Mouse (Mus musculus) heart, postnatal 0 days (tissue): Measurements from ENCODE around the gene Mxd4. TPM values are rescaled to one million over a fixed set of nuclear protein-coding genes. Genes with fewer than 3 reads are reported as not detected.

ENCODE experiments used
- ATAC-seq: fragments of 200-750 bp; cut with Nextera tagmentation; 2 replicates; pipeline ENCODE4 v1.8.0; 2017; ENCODE audit warnings: low read depth, moderate number of reproducible peaks, moderate library complexity; ENCODE audit not compliant: insufficient read depth
- DNase-seq: peaks from one replicate; pipeline ENCODE4 v3.0.0-alpha.2; 2016; ENCODE audit warnings: low spot score
- H3K27ac ChIP-seq: fragments of 300-500 bp; sonication (generic); 2 replicates; pipeline ENCODE4 v1.5.1; 2014; ENCODE audit warnings: low read depth, mild to moderate bottlenecking
- H3K27me3 ChIP-seq: fragments of 300-500 bp; sonication (generic); 2 replicates; pipeline ENCODE4 v1.6.1; 2014; ENCODE audit warnings: low read length, mixed read lengths; ENCODE audit not compliant: control insufficient read depth, insufficient read depth
- H3K36me3 ChIP-seq: fragments of 300-500 bp; sonication (generic); replicated peaks from 2 replicates; pipeline ENCODE4 v1.6.1; 2014; ENCODE audit warnings: low read length, mixed read lengths; ENCODE audit not compliant: control insufficient read depth, insufficient read depth
- H3K4me1 ChIP-seq: fragments of 300-500 bp; sonication (generic); 2 replicates; pipeline ENCODE4 v1.6.1; 2014; ENCODE audit warnings: antibody characterized with exemption; ENCODE audit not compliant: control insufficient read depth, insufficient read depth
- H3K4me2 ChIP-seq: fragments of 300-500 bp; sonication (generic); 2 replicates; pipeline ENCODE4 v1.6.1; 2014; ENCODE audit warnings: low read depth, mild to moderate bottlenecking, low read length, moderate library complexity
- H3K4me3 ChIP-seq: fragments of 300-500 bp; sonication (generic); 2 replicates; pipeline ENCODE4 v1.5.1; 2014; ENCODE audit warnings: low read depth, low read length
- H3K9ac ChIP-seq: fragments of 300-500 bp; sonication (generic); replicated peaks from 2 replicates; pipeline ENCODE4 v1.6.1; 2014; ENCODE audit warnings: low read depth, low read length, mixed read lengths
- H3K9me3 ChIP-seq: fragments of 300-500 bp; sonication (generic); replicated peaks from 2 replicates; pipeline ENCODE4 v1.6.1; 2016; ENCODE audit warnings: low read length; ENCODE audit not compliant: control insufficient read depth
- CTCF ChIP-seq: IDR thresholded peaks from 2 replicates; pipeline ENCODE4 v1.5.1; 2016; ENCODE audit warnings: antibody characterized with exemption, control low read depth, low read depth
- EP300 ChIP-seq: IDR thresholded peaks from 2 replicates; pipeline ENCODE4 v1.6.1; 2016; ENCODE audit warnings: antibody characterized with exemption, low read depth
- WGBS: fragments of 180-500 bp; shearing (Covaris S2); extraction: QIAGEN DNeasy Blood & Tissue Kit; methylation state at CpG from one replicate; pipeline ENCODE4 v1.1.7; 2014; 5-methylcytosine and 5-hydroxymethylcytosine counted together
- polyA plus RNA-seq: library from polyadenylated mRNA; unstranded; fragments of >200 nt; fragmentation: Nextera tagmentation; extraction: Ambion mirVana; gene quantifications from 2 replicates; pipeline ENCODE4 v1.2.1, GENCODE M21; 2015
- total RNA-seq: library from RNA; depleted of rRNA; stranded (reverse); fragments of >200 nt; gene quantifications from 2 replicates; pipeline ENCODE4 v1.2.3, GENCODE M21; 2014; ENCODE audit warnings: low replicate concordance

Gene Mxd4
- total and polyA plus RNA-seq, 2 experiments from 2014 or later, result 22.5 to 104 TPM

DNA sequence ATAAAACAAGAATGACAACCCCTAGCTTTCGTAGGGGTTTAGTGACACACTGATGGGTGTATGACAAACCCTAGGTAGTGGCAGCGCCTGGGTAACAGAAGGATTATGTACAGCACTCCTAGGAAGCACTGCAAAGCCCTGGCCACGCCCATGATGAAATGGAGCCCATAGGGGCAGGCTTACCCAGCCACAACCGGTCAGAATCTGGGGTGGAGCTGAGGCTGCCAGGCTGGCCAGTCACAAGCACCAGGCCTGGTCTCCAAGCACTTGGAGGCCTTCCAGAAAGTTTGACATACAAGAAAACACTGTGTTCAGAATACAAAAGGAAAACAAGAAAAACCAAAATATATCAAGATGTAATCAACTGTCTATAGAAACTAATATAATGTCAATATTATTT lies 3.5 kb upstream of the Mxd4 start:
- 51% methylated on average over 4 of the region's 4 CpGs for WGBS
- Histone ChIP-seq H3K27me3 (no peaks in the 10 kb centered on the region), H3K4me1 (peaks cover 31% of the 10 kb centered on the region), H3K9ac (no peak overlapping the region), H3K27ac (no peak overlapping the region; the same call in 1 of the 2 replicates), H3K9me3 (no peaks in the 10 kb centered on the region), H3K4me2 (no peak overlapping the region), H3K36me3 (no peaks in the 10 kb centered on the region), H3K4me3 (no peak overlapping the region)
- no peak for ATAC-seq
- TF ChIP-seq EP300, result no peak
- TF ChIP-seq CTCF, result no peak
- peak; percentile 55 for DNase-seq

DNA sequence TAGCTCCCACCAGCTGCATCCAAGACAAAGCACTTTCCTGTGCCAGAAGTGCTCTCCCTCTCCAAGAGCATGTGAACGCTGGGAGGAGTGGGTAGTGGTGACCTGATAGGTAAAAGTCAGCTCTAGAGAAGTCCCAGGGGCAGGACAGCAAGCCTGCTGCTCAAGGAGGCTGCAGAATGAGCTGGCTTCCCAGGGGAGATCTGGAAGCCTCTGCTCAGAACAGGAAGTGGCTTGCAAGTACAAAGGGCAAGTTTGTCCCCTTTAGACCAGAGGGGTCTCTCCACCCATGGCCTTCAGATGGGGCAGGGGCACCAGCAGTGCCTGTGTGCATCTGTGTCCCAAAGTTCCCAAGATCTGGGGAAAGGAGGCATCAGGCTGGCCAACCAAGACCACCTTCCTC lies 2.0 kb upstream of the Mxd4 start:
- H3K9ac ChIP-seq, result no peak overlapping the region
- WGBS, result 22% methylated on average over 1 of the region's 1 CpGs
- no peak overlapping the region for H3K4me3 ChIP-seq
- H3K36me3 ChIP-seq, result no peaks in the 10 kb centered on the region
- H3K4me2 ChIP-seq, result no peak overlapping the region
- TF ChIP-seq CTCF, result no peak
- no peak for TF ChIP-seq EP300
- no peak for ATAC-seq
- no peaks in the 10 kb centered on the region for H3K27me3 ChIP-seq
- no peak overlapping the region for H3K27ac ChIP-seq
- DNase-seq, result no peak
- H3K9me3 ChIP-seq, result no peaks in the 10 kb centered on the region
- peaks cover 46% of the 10 kb centered on the region for H3K4me1 ChIP-seq

DNA sequence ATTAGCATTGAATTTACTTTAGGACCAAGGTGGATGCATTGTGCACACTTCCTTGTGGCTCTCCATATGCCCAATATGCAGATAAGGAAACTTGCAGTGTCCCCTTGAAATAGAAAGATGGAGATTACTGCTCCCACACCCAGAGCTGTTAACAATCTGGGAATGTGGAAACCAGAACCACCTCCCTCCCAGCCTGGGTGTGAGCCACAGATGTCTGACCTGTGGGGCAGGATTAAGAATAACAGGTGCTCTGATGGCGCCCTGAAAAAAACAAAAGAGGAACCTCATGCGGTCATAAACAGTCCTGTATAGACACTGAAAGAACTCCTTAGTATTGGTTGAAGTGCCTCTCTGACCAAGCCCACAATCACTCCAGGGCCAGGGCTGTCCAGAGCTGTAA lies 1.3 kb upstream of the Mxd4 start:
- DNase-seq, result no peak
- Histone ChIP-seq H3K9me3 (no peaks in the 10 kb centered on the region), H3K9ac (no peak overlapping the region), H3K4me3 (peak overlapping the region; percentile 50; the same call in 1 of the 2 replicates), H3K27me3 (no peaks in the 10 kb centered on the region), H3K36me3 (no peaks in the 10 kb centered on the region), H3K27ac (peak overlapping the region; percentile 81; the same call in 1 of the 2 replicates), H3K4me2 (peak overlapping the region; percentile 62; the same call in 1 of the 2 replicates), H3K4me1 (peaks cover 53% of the 10 kb centered on the region)
- TF ChIP-seq CTCF (no peak), EP300 (no peak)
- whole genome bisulfite sequencing, result 63% methylated on average over 2 of the region's 2 CpGs
- ATAC-seq, result no peak

DNA sequence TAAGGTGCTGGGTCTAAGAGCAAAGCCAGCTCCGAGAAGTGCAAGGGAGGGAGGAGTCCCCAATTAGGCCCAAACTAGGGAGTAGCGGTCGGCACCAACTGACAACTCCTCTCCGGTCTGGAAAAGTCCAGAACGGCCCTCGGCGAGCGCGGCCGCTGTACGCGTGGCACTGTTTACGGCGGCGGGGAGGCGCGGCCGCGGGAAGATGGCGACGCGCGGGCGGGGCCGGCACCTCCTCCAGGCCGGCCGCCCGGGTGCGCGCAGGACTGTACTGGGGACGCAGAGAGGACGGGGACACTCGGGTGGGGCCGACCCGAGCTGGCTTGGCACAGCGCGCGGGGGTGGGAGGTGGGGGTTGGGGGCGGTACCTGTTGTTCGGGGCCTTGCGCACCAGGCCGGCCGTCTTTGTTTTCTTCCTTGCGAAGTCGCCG lies 544 bp downstream of the Mxd4 start:
- H3K4me2 ChIP-seq, result peak overlapping the region; percentile 87
- WGBS, result under 1% methylated on average over 38 of the region's 46 CpGs
- H3K27me3 ChIP-seq, result no peaks in the 10 kb centered on the region
- H3K36me3 ChIP-seq, result peaks cover 2% of the 10 kb centered on the region; the same call in 1 of the 2 replicates
- TF ChIP-seq CTCF (no peak), EP300 (no peak)
- DNase-seq, result peak; percentile 50
- ATAC-seq, result peak; percentile 16
- H3K4me1 ChIP-seq, result peaks cover 67% of the 10 kb centered on the region
- H3K4me3 ChIP-seq, result peak overlapping the region; percentile 87
- H3K9ac ChIP-seq, result peak overlapping the region; percentile 91
- peak overlapping the region; percentile 97 for H3K27ac ChIP-seq
- H3K9me3 ChIP-seq, result no peaks in the 10 kb centered on the region

DNA sequence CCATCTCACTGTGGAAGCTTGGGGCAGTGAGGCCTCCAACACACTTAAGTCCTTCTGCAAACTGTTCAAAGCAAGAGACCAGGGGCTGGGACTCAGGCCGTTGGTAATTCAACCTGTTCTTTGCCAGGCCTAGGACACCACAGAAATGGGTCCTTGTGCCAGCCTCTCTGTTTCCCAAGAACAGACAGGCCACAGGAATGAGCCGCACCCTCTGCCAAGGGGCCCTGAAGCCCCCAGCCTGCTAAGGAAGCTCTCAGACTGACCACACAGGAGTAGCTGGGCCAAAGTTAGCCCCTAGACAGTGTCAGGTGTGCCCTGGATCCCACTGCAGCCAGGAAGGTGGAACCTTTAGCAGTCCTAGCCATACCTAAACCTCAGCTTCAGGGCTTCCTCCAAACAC lies 1.1 kb downstream of the Mxd4 start:
- Histone ChIP-seq H3K27ac (peak overlapping the region; percentile 97), H3K4me3 (peak overlapping the region; percentile 87), H3K9ac (peak overlapping the region; percentile 91), H3K4me1 (peaks cover 62% of the 10 kb centered on the region), H3K9me3 (no peaks in the 10 kb centered on the region), H3K27me3 (no peaks in the 10 kb centered on the region), H3K36me3 (peaks cover 8% of the 10 kb centered on the region), H3K4me2 (peak overlapping the region; percentile 87)
- TF ChIP-seq EP300, result no peak
- TF ChIP-seq CTCF, result no peak
- DNase-seq (no peak), ATAC-seq (no peak)
- WGBS, result 46% methylated on average over 2 of the region's 2 CpGs

DNA sequence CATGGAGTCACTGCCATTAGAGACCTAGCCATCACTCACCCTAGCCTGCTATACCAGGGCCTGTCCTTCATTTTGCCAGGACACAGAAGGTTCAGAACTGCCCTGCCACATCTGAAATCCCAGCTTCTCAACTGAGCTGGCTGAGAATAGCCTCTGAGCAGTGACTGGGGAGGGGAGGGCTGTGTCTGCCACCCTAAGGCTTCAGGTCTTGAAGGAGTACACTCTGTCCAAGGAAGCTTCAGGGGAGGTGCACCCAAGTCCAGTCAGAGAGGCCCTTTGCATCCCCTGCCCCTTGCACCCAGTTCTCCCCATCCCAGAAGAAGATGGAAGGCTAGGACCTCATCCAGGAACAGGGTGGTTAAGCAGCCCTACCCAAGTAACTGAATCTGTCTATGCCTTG lies 1.7 kb downstream of the Mxd4 start:
- Histone ChIP-seq H3K9ac (peak overlapping the region; percentile 91), H3K4me1 (peaks cover 56% of the 10 kb centered on the region), H3K36me3 (peaks cover 14% of the 10 kb centered on the region), H3K4me2 (peak overlapping the region; percentile 87), H3K9me3 (no peaks in the 10 kb centered on the region), H3K4me3 (peak overlapping the region; percentile 87), H3K27me3 (no peaks in the 10 kb centered on the region), H3K27ac (0 out of 2 replicates have a peak overlapping the region, but pooled peaks have one; percentile 97)
- ATAC-seq (no peak), DNase-seq (no peak)
- TF ChIP-seq EP300 (no peak), CTCF (no peak)
